Mouse (Mus musculus): Measurements from ENCODE around the gene Ssbp2.

Ssbp2 gene

DNA sequence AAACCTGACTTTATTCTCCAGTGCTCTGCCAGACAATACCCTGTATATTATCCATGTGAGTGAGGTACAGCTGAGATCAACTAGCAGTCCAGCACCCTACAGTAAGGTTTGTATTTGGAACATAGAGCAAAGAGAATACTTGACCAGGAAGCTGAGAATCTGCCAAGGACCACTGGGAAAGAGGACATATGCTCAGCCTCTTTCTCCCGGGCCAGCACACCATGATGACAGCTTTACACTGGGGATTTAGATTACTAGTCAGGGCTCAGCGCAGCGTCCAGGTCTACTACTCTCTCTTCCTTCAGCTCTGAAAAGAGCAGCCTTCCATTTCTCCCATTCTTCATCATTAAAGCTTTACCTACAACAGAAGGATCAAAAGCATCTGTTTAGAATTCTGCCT is 76.6 kb downstream of the Ssbp2 start:
- no peak for DNase-seq

DNA sequence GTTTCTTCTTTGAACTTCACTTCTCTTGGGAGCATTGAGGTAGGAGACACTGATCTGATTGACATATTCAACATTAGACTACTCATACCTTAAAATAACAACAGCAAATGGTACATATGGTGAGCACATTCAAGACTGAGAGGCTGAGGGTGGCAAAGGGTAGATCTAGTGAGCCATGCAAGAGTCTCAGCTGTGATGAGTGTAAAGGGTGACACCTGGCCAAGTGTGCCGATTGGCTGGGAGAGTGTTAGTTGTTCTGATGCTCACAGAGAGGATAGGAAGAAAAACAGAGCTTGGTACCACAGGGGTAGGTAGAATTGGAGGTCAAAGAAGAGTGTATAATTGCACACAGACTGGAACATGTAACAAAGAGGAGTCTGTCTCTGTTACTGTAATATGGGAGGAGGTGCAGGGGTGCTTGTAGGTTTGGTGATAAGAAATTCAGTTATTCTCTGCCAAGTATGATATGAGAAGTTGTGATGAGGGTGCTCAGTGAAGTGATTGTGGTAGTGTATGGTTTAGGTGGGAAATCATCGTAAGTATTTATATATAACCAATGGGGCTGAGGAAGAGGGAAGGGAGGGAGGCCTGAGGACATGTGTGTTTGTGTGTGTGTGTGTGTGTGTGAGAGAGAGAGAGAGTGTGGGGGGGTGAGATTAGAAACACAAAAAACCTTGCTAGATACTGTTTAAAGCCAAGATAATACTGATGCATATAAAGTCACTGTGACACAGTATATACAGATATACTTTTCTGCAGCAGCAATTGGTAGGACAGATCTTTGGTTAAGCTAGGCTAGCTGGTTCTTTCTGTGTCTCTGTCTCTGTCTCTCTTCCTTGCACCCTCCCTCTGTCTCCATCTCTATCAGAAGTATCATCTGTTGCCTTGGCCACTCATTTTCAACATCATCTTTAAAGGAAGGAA is 80.3 kb downstream of the Ssbp2 start:
- DNase-seq: no peak

DNA sequence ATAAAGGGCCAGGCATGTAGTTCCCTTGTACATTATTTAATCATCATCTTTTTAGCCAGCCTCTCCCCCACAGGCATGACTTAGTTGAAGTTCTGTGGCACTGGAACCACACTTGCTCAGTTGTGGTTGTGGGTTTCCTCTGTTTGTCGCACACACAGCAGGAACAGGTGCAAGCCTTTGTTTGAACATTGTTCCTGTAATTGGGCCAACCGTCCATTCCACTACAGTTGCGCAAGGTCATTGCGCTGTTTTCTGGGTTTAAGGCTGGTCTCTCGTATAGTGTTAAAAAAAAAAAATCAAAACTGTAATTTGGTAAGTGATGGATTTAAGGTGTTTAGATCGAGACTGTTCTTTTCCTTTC is 81.0 kb downstream of the Ssbp2 start:
- DNase-seq: no peak

DNA sequence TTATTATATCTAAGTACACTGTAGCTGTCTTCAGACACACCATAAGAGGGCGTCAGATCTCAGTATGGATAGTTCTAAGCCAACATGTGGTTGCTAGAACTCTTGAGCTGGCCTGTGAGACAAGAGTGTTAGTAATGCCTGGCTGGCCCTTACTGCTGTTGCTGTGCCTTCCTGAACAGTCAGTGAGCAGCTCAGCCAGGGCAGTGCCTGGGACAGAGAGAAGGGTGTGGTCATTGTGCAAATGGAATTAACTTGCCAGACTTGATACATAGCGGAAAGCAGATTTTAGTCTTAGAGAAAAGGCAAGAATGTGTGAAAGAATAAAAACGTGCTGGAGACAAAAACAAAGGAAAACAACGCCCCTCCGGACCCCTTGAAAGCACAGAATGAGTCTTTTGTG is 83.5 kb downstream of the Ssbp2 start:
- no peak for DNase-seq

DNA sequence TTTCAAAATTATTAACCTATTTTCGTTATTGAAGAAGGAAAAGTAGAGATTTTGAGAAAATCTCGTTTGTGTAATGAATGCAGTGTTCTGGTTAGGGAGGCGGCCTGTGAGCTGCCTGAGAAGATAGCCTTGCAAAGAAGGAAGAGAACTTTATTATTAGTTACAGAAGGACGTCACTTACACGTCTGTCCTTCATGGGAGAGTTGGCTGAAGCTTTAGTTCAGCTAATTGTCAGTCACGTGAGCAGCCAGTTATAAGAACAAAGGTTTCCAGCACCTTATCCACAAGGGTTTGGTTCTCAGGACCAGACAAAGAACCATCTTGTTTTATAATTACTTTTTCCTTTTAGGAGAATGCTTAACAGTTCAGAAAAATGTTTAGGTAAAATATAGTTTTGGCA is 104.0 kb downstream of the Ssbp2 start:
- no peak for DNase-seq

DNA sequence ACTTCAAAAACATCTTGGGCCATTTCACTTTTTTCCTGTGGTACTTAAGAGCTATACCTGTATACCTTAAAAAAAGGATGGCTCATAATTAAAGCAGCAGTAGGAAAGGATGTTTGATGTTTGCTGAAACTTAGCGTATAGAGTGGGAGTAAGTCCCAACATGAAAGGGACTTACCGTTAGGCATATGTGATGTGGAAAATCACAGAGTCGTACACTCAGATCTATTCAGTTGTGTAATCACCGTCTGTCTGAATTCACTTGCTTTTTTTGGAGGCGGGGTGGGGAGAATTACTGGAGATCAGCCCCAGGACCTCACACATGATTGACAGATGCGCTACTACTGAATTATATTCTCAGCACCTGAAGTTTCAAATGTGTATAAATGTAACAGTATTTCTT is 104.7 kb downstream of the Ssbp2 start:
- DNase-seq: no peak

DNA sequence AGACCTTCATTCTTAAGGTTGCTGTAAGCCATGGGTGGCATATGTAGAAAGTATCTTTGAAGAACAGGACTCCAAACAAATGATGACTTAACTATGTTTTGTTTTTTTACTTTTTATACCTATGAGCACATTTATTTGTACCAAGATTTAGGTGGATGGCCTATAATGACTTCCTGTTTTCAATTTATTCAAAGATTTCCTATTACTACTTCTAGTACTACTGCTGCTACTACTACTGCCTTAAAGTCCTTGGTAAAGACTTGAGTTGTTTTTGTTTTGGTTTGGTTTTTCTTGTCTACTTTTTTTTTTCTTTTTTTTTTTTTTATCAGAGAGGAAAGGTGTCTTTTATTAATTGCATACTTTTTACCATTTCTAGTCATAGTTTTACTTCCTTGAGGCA is 121.4 kb downstream of the Ssbp2 start:
- no peak for DNase-seq

DNA sequence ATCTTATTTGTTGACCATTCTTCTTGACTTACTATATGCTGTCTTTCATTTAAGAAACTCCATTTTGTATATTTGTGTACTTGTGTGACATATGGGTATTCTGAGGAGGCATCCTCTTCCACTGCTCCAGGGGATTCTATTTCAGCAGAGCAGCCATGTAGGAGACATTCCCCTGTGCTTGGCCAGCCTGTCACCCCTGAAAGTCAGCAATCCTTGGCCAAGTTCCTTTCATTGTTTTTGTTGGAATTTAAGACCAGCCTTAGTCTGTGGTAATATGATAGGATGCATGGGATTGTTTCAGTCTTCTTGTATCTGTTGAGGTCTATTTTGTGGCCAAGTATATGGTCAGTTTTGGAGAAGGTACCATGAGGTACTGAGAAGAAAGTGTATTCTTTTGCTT is 122.1 kb downstream of the Ssbp2 start:
- DNase-seq: no peak

DNA sequence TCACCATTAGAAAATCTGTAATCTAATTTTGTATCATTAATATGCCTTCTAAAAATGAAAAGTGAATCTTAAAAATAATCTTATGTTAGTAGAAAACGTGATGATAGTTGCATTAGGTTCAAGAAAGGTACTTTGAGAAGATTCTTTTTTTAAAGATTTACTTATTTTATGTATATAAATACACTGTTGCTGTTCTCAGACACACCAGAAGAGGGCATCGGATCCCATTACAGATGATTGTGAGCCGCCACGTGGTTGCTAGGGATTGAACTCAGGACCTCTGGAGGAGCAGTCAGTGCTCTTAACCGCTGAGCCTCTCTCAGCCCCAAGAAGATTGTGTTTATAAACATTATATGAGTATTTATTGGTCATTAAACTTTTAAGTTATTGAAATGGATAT is 126.3 kb downstream of the Ssbp2 start:
- DNase-seq: no peak

DNA sequence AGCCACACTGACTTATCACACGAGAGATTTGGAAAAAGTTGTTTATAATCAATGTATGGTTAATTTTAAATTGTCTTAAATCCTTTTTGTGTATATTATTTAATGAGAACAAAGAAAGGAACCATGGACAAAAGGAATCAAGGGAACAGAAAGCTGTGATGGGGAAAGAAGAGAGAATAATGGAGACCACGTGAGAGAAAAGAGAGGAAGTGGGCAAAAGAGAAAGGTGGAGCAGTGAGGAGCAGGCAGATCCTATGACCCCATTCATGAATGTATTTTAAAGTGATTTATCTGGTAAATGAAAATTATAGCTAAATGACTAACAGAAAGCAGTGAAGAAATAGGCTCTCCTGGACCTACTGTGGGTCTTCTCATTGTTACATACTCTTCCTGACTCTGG is 128.4 kb downstream of the Ssbp2 start:
- DNase-seq: no peak

DNA sequence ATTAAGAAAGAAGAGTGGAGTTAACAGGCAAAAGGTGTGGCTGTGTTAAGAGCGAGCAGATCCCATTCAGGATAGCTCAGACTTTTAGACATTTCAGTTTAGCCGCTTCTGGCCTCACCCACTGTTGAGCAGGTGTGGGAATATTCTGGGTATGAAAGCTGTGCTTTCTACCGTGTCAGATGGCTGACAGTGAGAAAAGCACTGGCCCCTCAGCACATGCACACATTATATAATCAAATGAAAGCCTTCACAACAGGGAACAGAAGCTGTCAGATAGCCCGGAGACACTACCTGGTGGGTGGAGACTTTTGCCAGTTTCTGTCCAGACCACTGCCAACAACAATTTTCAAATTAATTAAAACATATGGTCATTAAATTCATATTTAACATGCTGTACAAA is 131.8 kb downstream of the Ssbp2 start:
- DNase-seq: no peak

DNA sequence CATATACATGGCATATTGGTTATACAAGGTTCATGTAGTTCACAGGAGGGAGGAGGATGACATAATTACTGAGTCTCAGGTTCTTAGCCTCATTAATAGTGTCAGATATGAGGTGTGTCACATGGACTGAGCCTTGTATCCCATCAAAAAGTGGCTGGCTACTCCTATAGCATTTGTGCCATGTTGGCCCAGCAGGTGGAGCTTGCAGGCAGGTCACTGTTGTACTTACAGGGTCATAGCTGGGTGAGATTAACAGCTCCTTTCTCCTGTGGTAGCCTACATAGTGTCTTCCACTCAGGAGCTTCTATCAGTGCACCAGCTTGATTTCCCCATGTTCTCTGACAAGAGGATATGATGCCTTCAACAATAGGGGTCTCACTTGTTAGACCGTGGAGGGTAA is 135.2 kb downstream of the Ssbp2 start:
- no peak for DNase-seq

DNA sequence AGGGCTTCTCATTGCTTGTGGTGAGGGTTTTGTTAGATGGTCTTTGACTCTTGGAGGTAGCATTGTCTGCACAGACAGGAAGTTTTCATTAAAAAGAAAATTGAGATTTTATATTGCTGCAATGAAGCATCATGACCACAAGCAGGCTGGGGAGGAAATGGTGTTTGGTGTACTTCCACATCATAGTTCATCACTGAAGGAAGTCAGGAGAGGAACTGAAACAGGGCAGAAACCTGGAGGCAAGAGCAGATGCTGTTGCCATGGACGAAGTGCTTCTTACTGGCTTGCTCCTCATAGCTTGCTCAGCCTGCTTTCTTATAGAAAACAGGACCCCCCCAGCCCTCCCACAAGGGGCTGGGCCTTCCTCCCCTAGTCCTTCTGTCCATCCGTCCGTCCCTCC is 139.5 kb downstream of the Ssbp2 start:
- no peak for DNase-seq

DNA sequence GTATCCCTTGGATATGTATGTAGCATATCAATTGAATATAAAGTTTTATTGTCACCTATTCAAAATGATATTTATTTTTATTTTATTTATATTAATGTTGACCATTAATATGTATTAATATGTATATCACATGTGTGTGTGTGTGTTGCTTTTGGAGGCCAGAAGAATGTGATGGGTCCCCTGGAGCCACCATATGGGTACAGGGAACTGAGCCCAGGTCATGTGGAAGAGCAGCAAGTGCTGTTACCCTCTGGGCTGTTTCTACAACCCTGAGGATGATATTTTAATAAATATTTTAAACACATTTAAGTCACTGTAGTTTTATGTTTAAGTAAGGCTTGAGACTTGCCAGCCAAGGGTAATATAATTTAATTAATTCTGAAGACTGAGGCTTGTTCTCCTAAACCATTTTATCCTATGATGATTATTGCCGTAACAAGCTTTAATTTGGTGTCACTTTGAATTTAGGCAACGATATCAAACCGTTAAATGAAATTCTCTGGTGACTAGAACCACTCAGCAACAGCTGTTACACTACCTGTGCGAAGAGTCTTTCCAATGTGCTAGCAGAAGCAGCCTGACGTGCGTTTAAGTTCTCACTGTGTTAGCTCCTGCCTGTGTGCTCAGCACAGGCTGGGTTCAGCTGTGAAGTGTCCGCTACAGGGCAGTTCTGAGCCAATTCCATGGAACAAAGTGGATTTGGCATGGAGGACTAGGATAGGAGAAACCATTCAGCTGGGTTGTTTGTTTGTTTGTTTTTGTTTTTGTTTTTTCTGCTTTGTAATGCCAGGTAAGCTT is 145.2 kb downstream of the Ssbp2 start:
- DNase-seq: no peak

DNA sequence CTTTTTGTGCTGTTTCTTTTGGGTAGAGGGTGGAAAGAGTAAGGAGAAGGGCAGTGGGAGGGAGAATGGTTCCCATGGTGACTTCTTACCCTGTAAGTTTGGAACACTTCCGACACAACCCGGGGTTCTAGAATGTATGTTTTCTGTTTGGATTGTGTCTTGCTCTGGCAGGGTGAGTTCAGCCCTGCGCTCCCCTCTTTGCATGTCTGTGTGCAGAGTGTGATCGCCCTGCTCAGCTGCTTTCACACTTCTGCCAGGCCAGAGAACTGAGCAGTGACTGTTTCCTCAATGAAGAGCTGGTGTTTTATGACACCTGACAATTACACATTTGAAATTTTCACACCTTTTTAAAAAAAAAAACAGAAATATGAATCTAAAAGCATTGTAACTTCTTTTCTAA is 150.5 kb downstream of the Ssbp2 start:
- no peak for DNase-seq

DNA sequence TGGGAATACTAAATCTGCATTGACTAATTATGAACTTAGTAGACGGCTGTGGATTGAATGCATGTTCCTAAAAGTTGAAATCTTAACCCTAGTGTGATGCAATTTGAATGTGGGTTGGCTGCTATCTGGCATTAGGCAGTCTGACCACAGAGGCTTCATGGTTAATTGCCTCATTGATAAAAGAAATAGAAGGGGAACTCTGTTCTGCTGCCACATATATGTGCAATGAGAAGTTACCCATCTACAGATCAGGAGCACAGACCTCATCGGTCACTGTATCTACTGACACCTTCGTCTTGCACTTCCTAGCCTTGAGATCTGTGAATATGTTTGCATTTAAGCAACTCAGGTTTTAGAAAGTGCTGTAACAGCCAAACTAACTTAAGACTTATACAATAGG is 151.8 kb downstream of the Ssbp2 start:
- no peak for DNase-seq

DNA sequence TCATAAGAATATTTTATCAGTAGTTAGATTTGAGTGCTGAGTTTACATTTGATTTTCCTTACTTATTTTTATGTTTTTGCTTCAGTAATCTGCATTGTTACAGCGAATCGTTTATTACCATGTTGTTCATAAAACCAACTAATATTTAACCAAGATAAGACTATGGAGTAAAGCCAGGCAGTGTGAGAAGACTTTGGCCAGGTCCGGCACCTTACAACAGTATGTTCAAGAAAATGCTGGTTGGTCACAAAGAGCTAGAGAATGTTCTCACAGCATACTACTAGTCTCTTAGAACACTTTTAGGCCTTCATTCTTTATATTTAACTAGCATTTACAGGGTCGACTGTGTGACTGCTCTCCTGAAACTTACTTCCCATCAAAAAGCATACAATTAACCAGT is 152.5 kb downstream of the Ssbp2 start:
- no peak for DNase-seq

DNA sequence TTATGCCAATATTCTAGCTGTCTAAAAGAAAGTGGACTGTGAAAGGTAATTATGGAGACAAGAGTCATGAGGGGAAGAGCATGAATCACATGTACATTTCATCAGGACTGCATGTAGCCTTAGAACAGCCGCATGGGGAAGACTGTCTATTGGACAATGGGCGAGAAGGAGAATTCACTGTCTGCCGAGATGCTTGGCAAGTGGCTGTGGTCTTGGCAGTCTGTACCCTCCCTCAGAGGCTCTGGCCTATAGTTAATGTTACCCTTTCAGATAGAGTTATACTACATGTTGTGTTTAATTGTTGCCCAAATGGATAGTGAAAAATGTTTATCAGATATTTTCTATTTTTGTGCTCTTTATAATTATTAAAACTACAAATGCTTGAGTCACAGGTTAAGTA is 156.0 kb downstream of the Ssbp2 start:
- DNase-seq: no peak

DNA sequence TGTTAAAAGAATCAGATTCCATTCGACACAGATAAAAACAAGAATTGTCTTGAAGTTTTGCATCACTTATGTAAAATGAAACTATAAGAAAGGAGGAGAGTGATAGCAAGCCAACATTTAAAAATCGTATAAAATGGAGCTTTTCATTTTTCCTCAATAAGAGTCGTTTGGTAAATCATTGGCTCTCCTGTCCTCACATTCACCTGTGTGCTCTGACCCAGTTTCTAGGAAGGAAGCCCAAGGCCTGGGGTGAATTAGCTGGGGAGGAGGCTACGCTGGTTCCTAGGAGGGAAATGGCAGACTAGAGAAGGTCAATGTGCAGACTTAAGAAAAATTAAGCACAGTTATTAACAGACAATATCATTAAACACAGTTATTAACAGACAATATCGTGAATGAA is 156.8 kb downstream of the Ssbp2 start:
- no peak for DNase-seq

DNA sequence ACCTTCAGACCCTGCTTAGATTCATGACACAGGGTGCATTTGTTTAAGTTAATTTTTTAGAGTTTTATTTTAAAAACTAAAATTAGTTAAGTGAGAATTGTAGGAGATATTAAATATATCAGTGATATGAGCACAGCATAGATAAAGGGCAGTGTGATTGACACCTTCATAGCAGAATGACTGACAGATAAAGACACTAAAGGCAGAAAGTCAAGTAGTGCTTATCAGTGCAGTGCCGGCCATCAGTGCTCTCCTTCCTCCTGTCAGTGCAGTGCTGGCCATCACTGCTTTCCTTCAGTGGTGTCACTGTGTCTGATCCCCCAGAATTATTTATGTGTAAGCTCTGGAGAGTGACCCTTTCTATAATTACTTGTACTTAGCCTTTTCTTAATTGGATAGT is 159.3 kb downstream of the Ssbp2 start:
- DNase-seq: no peak

DNA sequence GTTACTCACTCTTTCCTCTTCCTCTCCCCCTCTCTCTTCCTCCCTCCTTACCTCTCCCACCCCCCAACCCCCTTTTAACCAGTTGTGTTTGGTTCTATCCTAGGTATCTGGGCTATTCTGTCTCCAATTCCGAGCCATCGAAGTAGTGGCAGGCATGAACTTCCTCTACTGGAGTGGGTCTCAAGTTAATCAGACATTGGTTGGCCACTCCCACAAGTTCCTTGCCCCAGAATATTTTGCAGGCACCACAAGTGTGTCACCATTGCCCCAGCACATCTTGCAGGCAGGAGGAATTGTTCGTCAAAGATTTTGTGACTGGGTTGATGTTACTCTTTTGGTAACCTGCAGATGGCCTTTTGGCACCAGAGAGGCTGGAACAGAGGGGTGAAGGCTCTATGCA is 160.5 kb downstream of the Ssbp2 start:
- no peak for DNase-seq

DNA sequence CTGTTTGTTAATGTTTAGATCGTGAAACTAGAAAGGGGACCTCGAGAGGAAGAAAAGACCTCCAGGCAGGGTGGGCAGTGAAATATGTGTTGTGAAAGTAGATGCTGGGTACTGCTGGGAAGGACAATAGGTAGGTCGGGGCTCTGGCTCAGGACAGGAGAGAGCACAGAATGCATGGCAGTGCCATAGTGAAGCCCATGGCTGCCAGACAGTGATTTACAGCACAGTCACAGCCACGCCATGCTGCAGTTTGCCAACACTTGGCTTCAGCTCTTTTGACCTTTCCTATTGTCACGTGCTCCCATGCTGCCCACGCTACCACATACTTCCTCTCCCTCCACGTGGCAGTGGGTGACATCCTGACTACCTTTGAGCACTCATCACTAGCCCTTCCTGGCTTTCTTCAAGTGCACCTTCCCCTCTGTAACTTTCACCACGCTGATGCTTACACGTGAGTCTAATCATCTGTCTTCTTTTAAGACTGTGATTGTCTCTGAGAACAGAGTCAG is 171.3 kb downstream of the Ssbp2 start:
- no peak for DNase-seq

DNA sequence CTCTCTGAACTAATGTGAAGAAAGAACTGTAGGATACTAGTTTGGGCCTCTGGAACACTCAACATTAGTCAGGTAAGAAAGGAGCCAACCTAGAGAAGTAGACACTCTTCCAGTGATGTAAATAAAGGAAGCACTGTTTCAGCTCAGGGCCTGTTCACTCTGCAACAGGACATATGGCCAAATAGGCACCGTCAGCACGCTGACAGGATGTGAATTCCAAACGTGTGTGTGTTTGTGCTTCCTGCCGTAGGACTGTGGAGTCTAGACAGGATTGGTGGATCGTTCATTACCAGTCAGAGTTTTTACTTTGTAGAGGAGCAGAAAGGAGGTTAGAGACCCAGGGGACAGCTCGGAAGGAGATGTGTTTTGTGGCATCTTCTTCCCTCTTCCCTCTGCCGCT is 174.0 kb downstream of the Ssbp2 start:
- no peak for DNase-seq

DNA sequence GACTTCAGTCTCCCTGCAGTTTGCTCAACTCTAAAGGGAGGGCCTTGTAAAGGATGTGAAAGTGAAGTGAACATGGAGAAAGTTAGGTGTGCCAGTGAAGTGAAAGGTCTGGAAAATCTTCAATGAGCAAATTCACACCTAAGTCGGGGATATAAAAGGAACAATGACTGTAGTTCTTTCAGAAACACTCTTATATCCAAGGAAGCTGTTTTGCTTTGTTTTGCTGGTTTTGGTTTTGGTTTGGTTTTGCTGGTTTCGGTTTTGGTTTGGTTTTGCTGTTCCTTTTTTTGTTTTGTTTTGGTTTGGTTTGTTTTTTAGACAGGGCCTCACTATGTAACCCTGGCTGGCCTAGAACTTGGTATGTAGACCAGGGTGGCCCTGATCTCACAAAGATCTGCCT is 175.9 kb downstream of the Ssbp2 start:
- no peak for DNase-seq

All from lung, postnatal 10 days (tissue).